Mouse (Mus musculus) heart, embryonic 14.5 days (tissue): ENCODE results near the gene Sema5b. TPM values are rescaled to one million over a fixed set of nuclear protein-coding genes. Genes with fewer than 3 reads are reported as not detected.
A peak's percentile ranks its signal among the peaks of the same experiment; 100 is the strongest.

Experiments used
- ATAC-seq: fragments of 200-750 bp; cut with Nextera tagmentation; 2 replicates; pipeline ENCODE4 v1.8.0; 2017; ENCODE audit warnings: low read depth, moderate TSS enrichment; ENCODE audit not compliant: insufficient number of reproducible peaks, insufficient read depth, low FRiP score
- H3K27ac ChIP-seq, 2 experiments: fragments of 200-500 bp in 1 of 2; fragments of 300-500 bp in 1 of 2; sonication (generic) in 1 of 2; replicated peaks in 1 of 2; 2 replicates each; pipeline ENCODE4 v1.5.1; 2012 to 2014; ENCODE audit warnings: low read depth in 2 of 2, low read length in 2 of 2, control low read depth in 1 of 2, mild to moderate bottlenecking in 1 of 2, mixed read lengths in 1 of 2; ENCODE audit not compliant: control insufficient read depth in 1 of 2, insufficient read depth in 1 of 2
- H3K27me3 ChIP-seq: fragments of 300-500 bp; sonication (generic); 2 replicates; pipeline ENCODE4 v1.6.1; 2014; ENCODE audit warnings: mild to moderate bottlenecking, low read length, control low read depth; ENCODE audit not compliant: control insufficient read depth, insufficient read depth
- H3K36me3 ChIP-seq: fragments of 300-500 bp; sonication (generic); 2 replicates; pipeline ENCODE4 v1.6.1; 2014; ENCODE audit warnings: mild to moderate bottlenecking, control low read depth, low read length, mixed read lengths; ENCODE audit not compliant: control insufficient read depth, insufficient read depth
- H3K4me1 ChIP-seq, 2 experiments: fragments of 200-500 bp in 1 of 2; fragments of 300-500 bp in 1 of 2; sonication (generic) in 1 of 2; 2 replicates each; pipeline ENCODE4 v1.6.1; 2012 to 2014; ENCODE audit warnings: low read length in 2 of 2, control low read depth in 1 of 2, mixed read lengths in 1 of 2; ENCODE audit not compliant: control insufficient read depth in 2 of 2, insufficient read depth in 2 of 2
- H3K4me2 ChIP-seq: fragments of 300-500 bp; sonication (generic); 2 replicates; pipeline ENCODE4 v1.6.1; 2014; ENCODE audit warnings: mild to moderate bottlenecking, low read length
- H3K4me3 ChIP-seq, 2 experiments: fragments of 200-500 bp in 1 of 2; fragments of 300-500 bp in 1 of 2; sonication (generic) in 1 of 2; 2 replicates each; pipeline ENCODE4 v1.5.1; 2012 to 2014; ENCODE audit warnings: low read length in 2 of 2, mild to moderate bottlenecking in 2 of 2, control low read depth in 1 of 2, low read depth in 1 of 2, moderate library complexity in 1 of 2; ENCODE audit not compliant: control insufficient read depth in 1 of 2, insufficient read depth in 1 of 2
- H3K9ac ChIP-seq: fragments of 300-500 bp; sonication (generic); 2 replicates; pipeline ENCODE4 v1.6.1; 2014; ENCODE audit warnings: mild to moderate bottlenecking, low read length
- H3K9me3 ChIP-seq: fragments of 300-500 bp; sonication (generic); 2 replicates; pipeline ENCODE4 v1.6.1; 2016; ENCODE audit warnings: low read length, control low read depth; ENCODE audit not compliant: control insufficient read depth
- WGBS: fragments of 180-500 bp; shearing (Covaris S2); extraction: QIAGEN DNeasy Blood & Tissue Kit; methylation state at CpG from one replicate; pipeline ENCODE4 v1.1.7; 2014; 5-methylcytosine and 5-hydroxymethylcytosine counted together
- polyA plus RNA-seq: library from polyadenylated mRNA; unstranded; fragments of >200 nt; fragmentation: Nextera tagmentation; extraction: Ambion mirVana; gene quantifications from 2 replicates; pipeline ENCODE4 v1.2.1, GENCODE M21; 2014

The Sema5b gene
- polyA plus RNA-seq, 1 experiment from 2014 or later: 1.9 TPM

- 73% methylated on average over 3 of the region's 3 CpGs for WGBS
- no peak overlapping the region for H3K9ac ChIP-seq
- H3K27ac ChIP-seq: no peak overlapping the region
- H3K27me3 ChIP-seq: peaks cover 8% of the 10 kb centered on the region; the same call in 1 of the 2 replicates
- ATAC-seq: no peak
- peaks cover 7 to 21% of the 10 kb centered on the region in 2 experiments; a peak in 3 of 4 replicates for H3K4me1 ChIP-seq
- H3K9me3 ChIP-seq: no peaks in the 10 kb centered on the region
- H3K4me3 ChIP-seq: no peak overlapping the region
- H3K4me2 ChIP-seq: no peak overlapping the region
- H3K36me3 ChIP-seq: no peaks in the 10 kb centered on the region
Measured at GRCm38 (mm10) chr16:35607250-35607649, 66.3 kb downstream of the Sema5b start.

GRCm38 (mm10) chr16:35608244-35608643, 67.3 kb downstream of the Sema5b start:
- H3K27ac ChIP-seq: no peak overlapping the region
- H3K4me2 ChIP-seq: no peak overlapping the region
- no peaks in the 10 kb centered on the region for H3K9me3 ChIP-seq
- H3K4me3 ChIP-seq: no peak overlapping the region
- H3K9ac ChIP-seq: no peak overlapping the region
- H3K4me1 ChIP-seq: peaks cover 6 to 16% of the 10 kb centered on the region in 2 experiments; a peak in 3 of 4 replicates
- no peak for ATAC-seq
- 29% methylated on average over 3 of the region's 3 CpGs for WGBS
- H3K36me3 ChIP-seq: no peaks in the 10 kb centered on the region
- H3K27me3 ChIP-seq: peaks cover 3% of the 10 kb centered on the region; the same call in 1 of the 2 replicates

- no peak for ATAC-seq
- no peak overlapping the region for H3K4me2 ChIP-seq
- no peak overlapping the region for H3K4me3 ChIP-seq
- no peak overlapping the region for H3K9ac ChIP-seq
- no peak overlapping the region for H3K27ac ChIP-seq
- peaks cover 3% of the 10 kb centered on the region; the same call in 1 of the 2 replicates for H3K27me3 ChIP-seq
- 65% methylated on average over 6 of the region's 6 CpGs for WGBS
- H3K4me1 ChIP-seq: peaks cover 0 to 13% of the 10 kb centered on the region in 2 experiments; a peak in 1 of 4 replicates
- no peaks in the 10 kb centered on the region for H3K36me3 ChIP-seq
- H3K9me3 ChIP-seq: no peaks in the 10 kb centered on the region
Measured at GRCm38 (mm10) chr16:35609561-35609960, 68.6 kb downstream of the Sema5b start.

- 0 out of 2 replicates have a peak overlapping the region, but pooled peaks have one; percentile 20 for H3K4me2 ChIP-seq
- H3K27ac ChIP-seq: no peak overlapping the region
- H3K9ac ChIP-seq: no peak overlapping the region
- H3K36me3 ChIP-seq: no peaks in the 10 kb centered on the region
- H3K9me3 ChIP-seq: no peaks in the 10 kb centered on the region
- ATAC-seq: no peak
- H3K4me1 ChIP-seq: peaks cover 0 to 5% of the 10 kb centered on the region in 2 experiments; a peak in 1 of 4 replicates
- no peaks in the 10 kb centered on the region for H3K27me3 ChIP-seq
- 45% methylated on average over 17 of the region's 17 CpGs for WGBS
- H3K4me3 ChIP-seq: no peak overlapping the region
Measured at GRCm38 (mm10) chr16:35613851-35614804, 73.2 kb downstream of the Sema5b start.

GRCm38 (mm10) chr16:35617732-35618131, 76.8 kb downstream of the Sema5b start:
- 69% methylated on average over 4 of the region's 4 CpGs for WGBS
- H3K27ac ChIP-seq: no peak overlapping the region
- H3K27me3 ChIP-seq: no peaks in the 10 kb centered on the region
- H3K9me3 ChIP-seq: no peaks in the 10 kb centered on the region
- H3K36me3 ChIP-seq: no peaks in the 10 kb centered on the region
- ATAC-seq: no peak
- H3K4me3 ChIP-seq: no peak overlapping the region
- no peak overlapping the region for H3K9ac ChIP-seq
- peaks cover 0 to 5% of the 10 kb centered on the region in 2 experiments; a peak in 1 of 4 replicates for H3K4me1 ChIP-seq
- H3K4me2 ChIP-seq: no peak overlapping the region

- ATAC-seq: no peak
- 74% methylated on average over 2 of the region's 2 CpGs for WGBS
- no peaks in the 10 kb centered on the region for H3K4me1 ChIP-seq
Measured at GRCm38 (mm10) chr16:35623026-35623425, 82.1 kb downstream of the Sema5b start.

GRCm38 (mm10) chr16:35623986-35624385, 83.0 kb downstream of the Sema5b start:
- WGBS: 69% methylated on average over 7 of the region's 7 CpGs
- no peak for ATAC-seq
- Histone ChIP-seq H3K9ac (no peak overlapping the region), H3K4me2 (no peak overlapping the region), H3K4me3 (no peak overlapping the region), H3K4me1 (no peaks in the 10 kb centered on the region), H3K27ac (no peak overlapping the region), H3K36me3 (no peaks in the 10 kb centered on the region), H3K27me3 (peaks cover 6% of the 10 kb centered on the region; the same call in 1 of the 2 replicates), H3K9me3 (no peaks in the 10 kb centered on the region)

More at GRCm38 (mm10) chr16:35623026-35623425, 82.1 kb downstream of the Sema5b start:
- Histone ChIP-seq H3K9me3 (no peaks in the 10 kb centered on the region), H3K4me2 (no peak overlapping the region), H3K9ac (no peak overlapping the region), H3K36me3 (no peaks in the 10 kb centered on the region), H3K27me3 (peaks cover 6% of the 10 kb centered on the region; the same call in 1 of the 2 replicates), H3K4me3 (no peak overlapping the region), H3K27ac (no peak overlapping the region)
